Mouse (Mus musculus): ENCODE data around the gene Vmn2r93. TPM values are rescaled to one million over a fixed set of nuclear protein-coding genes. Genes with fewer than 3 reads are reported as not detected.

The Vmn2r93 gene
- polyA plus RNA-seq (2015; fragmentation: Nextera tagmentation; extraction: Ambion mirVana), result not detected in 2 replicates

- Histone ChIP-seq H3K4me3 (no peak within 1 kb of the TSS), H3K27ac (replicated peaks) (no peak within 1 kb of the TSS)
- 51% methylated on average over 1 of the region's 1 CpGs for WGBS
These were observed at the start of gene Vmn2r93 for GRCm38 (mm10) chr17:18297799-18298198. Gene Vmn2r93 (plus strand): TSS chr17:18298099.

GRCm38 (mm10) chr17:18277656-18278055, 20.2 kb upstream of the Vmn2r93 start, which contains the start of gene Vmn2r94:
Gene Vmn2r94 (minus strand): TSS chr17:18277756.
- no peaks in the 10 kb centered on the region for H3K27me3 ChIP-seq
- 71% methylated on average over 2 of the region's 2 CpGs for WGBS
- no peak within 1 kb of the TSS for H3K9ac ChIP-seq
- no peaks in the 10 kb centered on the region for H3K36me3 ChIP-seq
- H3K27ac ChIP-seq (replicated peaks), result no peak within 1 kb of the TSS
- no peak within 1 kb of the TSS for H3K4me3 ChIP-seq
- ATAC-seq (ENCODE audit: low read depth), result no peak
- H3K4me1 ChIP-seq (replicated peaks), result no peaks in the 10 kb centered on the region
- H3K4me2 ChIP-seq, result no peak within 1 kb of the TSS
- H3K9me3 ChIP-seq, result peaks cover 8% of the 10 kb centered on the region

More at GRCm38 (mm10) chr17:18297799-18298198, at the start of gene Vmn2r93:
- H3K4me1 ChIP-seq (replicated peaks), result no peaks in the 10 kb centered on the region
- 0 out of 2 replicates have a peak, but pooled peaks cover 3% of the 10 kb centered on the region for H3K9me3 ChIP-seq
- no peak within 1 kb of the TSS for H3K9ac ChIP-seq
- ATAC-seq (ENCODE audit: low read depth), result no peak
- no peaks in the 10 kb centered on the region for H3K27me3 ChIP-seq
- H3K4me2 ChIP-seq, result no peak within 1 kb of the TSS
- H3K36me3 ChIP-seq, result no peaks in the 10 kb centered on the region

GRCm38 (mm10) chr17:18323031-18323430, 25.1 kb downstream of the Vmn2r93 start:
- H3K9me3 ChIP-seq, result peaks cover 14% of the 10 kb centered on the region

GRCm38 (mm10) chr17:18360007-18360406, 62.1 kb downstream of the Vmn2r93 start:
- peaks cover 14% of the 10 kb centered on the region for H3K9me3 ChIP-seq
- 75% methylated on average over 1 of the region's 1 CpGs for WGBS
- no peak for ATAC-seq (ENCODE audit: low read depth)

More at GRCm38 (mm10) chr17:18323031-18323430, 25.1 kb downstream of the Vmn2r93 start:
- Histone ChIP-seq H3K4me1 (replicated peaks) (no peaks in the 10 kb centered on the region), H3K9ac (no peak overlapping the region), H3K36me3 (no peaks in the 10 kb centered on the region), H3K27me3 (no peaks in the 10 kb centered on the region), H3K4me3 (no peak overlapping the region), H3K4me2 (no peak overlapping the region), H3K27ac (replicated peaks) (no peak overlapping the region)
- WGBS, result 97% methylated on average over 2 of the region's 2 CpGs
- ATAC-seq (ENCODE audit: low read depth), result no peak

GRCm38 (mm10) chr17:18360602-18361001, 62.7 kb downstream of the Vmn2r93 start:
- H3K9me3 ChIP-seq, result peaks cover 16% of the 10 kb centered on the region
- no peak overlapping the region for H3K4me3 ChIP-seq
- H3K4me1 ChIP-seq (replicated peaks), result no peaks in the 10 kb centered on the region
- WGBS, result 51% methylated on average over 3 of the region's 3 CpGs
- H3K27ac ChIP-seq (replicated peaks), result no peak overlapping the region
- ATAC-seq (ENCODE audit: low read depth), result no peak
- H3K4me2 ChIP-seq, result no peak overlapping the region
- no peaks in the 10 kb centered on the region for H3K36me3 ChIP-seq
- no peaks in the 10 kb centered on the region for H3K27me3 ChIP-seq
- no peak overlapping the region for H3K9ac ChIP-seq

More at GRCm38 (mm10) chr17:18360007-18360406, 62.1 kb downstream of the Vmn2r93 start:
- Histone ChIP-seq H3K4me1 (replicated peaks) (no peaks in the 10 kb centered on the region), H3K4me3 (no peak overlapping the region), H3K36me3 (no peaks in the 10 kb centered on the region), H3K4me2 (no peak overlapping the region), H3K9ac (no peak overlapping the region), H3K27ac (replicated peaks) (no peak overlapping the region), H3K27me3 (no peaks in the 10 kb centered on the region)

Other genes with a start within 250 kb of the Vmn2r93 start
- not detected in 2 replicates for gene Vmn2r124, start 248.7 kb upstream of the Vmn2r93 start, polyA plus RNA-seq (2015; fragmentation: Nextera tagmentation; extraction: Ambion mirVana)
- gene Vmn2r91, start 213.1 kb upstream of the Vmn2r93 start, polyA plus RNA-seq (2015; fragmentation: Nextera tagmentation; extraction: Ambion mirVana), result not detected in 2 replicates
- gene Vmn2r92, start 146.2 kb upstream of the Vmn2r93 start, polyA plus RNA-seq (2015; fragmentation: Nextera tagmentation; extraction: Ambion mirVana), result not detected in 2 replicates
- gene Vmn2r94, start 20.3 kb upstream of the Vmn2r93 start, polyA plus RNA-seq (2015; fragmentation: Nextera tagmentation; extraction: Ambion mirVana), result not detected in 2 replicates
- gene Vmn2r95, start 126.0 kb downstream of the Vmn2r93 start, polyA plus RNA-seq (2015; fragmentation: Nextera tagmentation; extraction: Ambion mirVana), result not detected in 2 replicates